Mouse (Mus musculus): Measurements from ENCODE around the gene Wdr83os. TPM values are rescaled to one million over a fixed set of nuclear protein-coding genes. Genes with fewer than 3 reads are reported as not detected.

Wdr83os gene
- polyA plus RNA-seq, 2 experiments, result 87.2 to 139 TPM

- Histone ChIP-seq H3K4me3 (replicated peaks; ENCODE audit: low read length) (no peak overlapping the region), H3K4me2 (replicated peaks; ENCODE audit: low read depth, low read length, severe bottlenecking) (no peak overlapping the region), H3K27me3 (ENCODE audit: control insufficient read depth, insufficient read depth, low read length) (no peaks in the 10 kb centered on the region), H3K36me3 (ENCODE audit: control insufficient read depth, insufficient read depth, low read length) (peaks cover 47% of the 10 kb centered on the region), H3K27ac (replicated peaks; ENCODE audit: low read depth, low read length) (no peak overlapping the region), H3K9ac (ENCODE audit: low read depth, low read length, severe bottlenecking) (no peak overlapping the region), H3K9me3 (ENCODE audit: control insufficient read depth, low read length) (no peaks in the 10 kb centered on the region), H3K4me1 (ENCODE audit: control insufficient read depth, insufficient read depth, low read length) (peaks cover 10% of the 10 kb centered on the region)
- no peak for TF ChIP-seq POLR2A (IDR thresholded peaks at IDR 0.05; ENCODE audit: borderline replicate concordance, extremely low read depth, insufficient read depth, insufficient read length)
- ATAC-seq (ENCODE audit: low FRiP score, low read depth) (no peak), DNase-seq (ENCODE audit: low spot score) (no peak)
- 92% methylated on average over 15 of the region's 15 CpGs for WGBS
Observed at GRCm38 (mm10) chr8:85073041-85073612, 7.4 kb upstream of the Wdr83os start.

- Histone ChIP-seq H3K27me3 (ENCODE audit: control insufficient read depth, insufficient read depth, low read length) (no peaks in the 10 kb centered on the region), H3K4me3 (replicated peaks; ENCODE audit: low read length) (no peak overlapping the region), H3K4me1 (ENCODE audit: control insufficient read depth, insufficient read depth, low read length) (peaks cover 10% of the 10 kb centered on the region), H3K4me2 (replicated peaks; ENCODE audit: low read depth, low read length, severe bottlenecking) (no peak overlapping the region), H3K27ac (replicated peaks; ENCODE audit: low read depth, low read length) (no peak overlapping the region), H3K9me3 (ENCODE audit: control insufficient read depth, low read length) (no peaks in the 10 kb centered on the region), H3K9ac (ENCODE audit: low read depth, low read length, severe bottlenecking) (no peak overlapping the region), H3K36me3 (ENCODE audit: control insufficient read depth, insufficient read depth, low read length) (peaks cover 48% of the 10 kb centered on the region)
- no peak for ATAC-seq (ENCODE audit: low FRiP score, low read depth)
- DNase-seq (ENCODE audit: low spot score), result no peak
- WGBS, result 84% methylated on average over 10 of the region's 10 CpGs
- no peak for TF ChIP-seq POLR2A (IDR thresholded peaks at IDR 0.05; ENCODE audit: borderline replicate concordance, extremely low read depth, insufficient read depth, insufficient read length)
Observed at GRCm38 (mm10) chr8:85074167-85074566, 6.4 kb upstream of the Wdr83os start.

GRCm38 (mm10) chr8:85074617-85075016, 5.9 kb upstream of the Wdr83os start:
- no peak for TF ChIP-seq POLR2A (IDR thresholded peaks at IDR 0.05; ENCODE audit: borderline replicate concordance, extremely low read depth, insufficient read depth, insufficient read length)
- ATAC-seq (ENCODE audit: low FRiP score, low read depth) (no peak), DNase-seq (ENCODE audit: low spot score) (no peak)
- Histone ChIP-seq H3K27ac (replicated peaks; ENCODE audit: low read depth, low read length) (no peak overlapping the region), H3K4me3 (replicated peaks; ENCODE audit: low read length) (no peak overlapping the region), H3K36me3 (ENCODE audit: control insufficient read depth, insufficient read depth, low read length) (peaks cover 48% of the 10 kb centered on the region), H3K9me3 (ENCODE audit: control insufficient read depth, low read length) (no peaks in the 10 kb centered on the region), H3K27me3 (ENCODE audit: control insufficient read depth, insufficient read depth, low read length) (no peaks in the 10 kb centered on the region), H3K4me2 (replicated peaks; ENCODE audit: low read depth, low read length, severe bottlenecking) (no peak overlapping the region), H3K9ac (ENCODE audit: low read depth, low read length, severe bottlenecking) (no peak overlapping the region), H3K4me1 (ENCODE audit: control insufficient read depth, insufficient read depth, low read length) (peaks cover 11% of the 10 kb centered on the region)
- WGBS, result 90% methylated on average over 10 of the region's 10 CpGs

GRCm38 (mm10) chr8:85076001-85076400, 4.5 kb upstream of the Wdr83os start:
- no peak overlapping the region for H3K4me3 ChIP-seq (replicated peaks; ENCODE audit: low read length)
- H3K4me2 ChIP-seq (replicated peaks; ENCODE audit: low read depth, low read length, severe bottlenecking), result no peak overlapping the region
- peaks cover 48% of the 10 kb centered on the region for H3K36me3 ChIP-seq (ENCODE audit: control insufficient read depth, insufficient read depth, low read length)
- no peak overlapping the region for H3K9ac ChIP-seq (ENCODE audit: low read depth, low read length, severe bottlenecking)
- H3K9me3 ChIP-seq (ENCODE audit: control insufficient read depth, low read length), result no peaks in the 10 kb centered on the region
- no peaks in the 10 kb centered on the region for H3K27me3 ChIP-seq (ENCODE audit: control insufficient read depth, insufficient read depth, low read length)
- TF ChIP-seq POLR2A (IDR thresholded peaks at IDR 0.05; ENCODE audit: borderline replicate concordance, extremely low read depth, insufficient read depth, insufficient read length), result no peak
- DNase-seq (ENCODE audit: low spot score) (no peak), ATAC-seq (ENCODE audit: low FRiP score, low read depth) (no peak)
- WGBS, result 71% methylated on average over 9 of the region's 9 CpGs
- H3K27ac ChIP-seq (replicated peaks; ENCODE audit: low read depth, low read length), result no peak overlapping the region
- H3K4me1 ChIP-seq (ENCODE audit: control insufficient read depth, insufficient read depth, low read length), result peaks cover 13% of the 10 kb centered on the region

- no peak for TF ChIP-seq POLR2A (IDR thresholded peaks at IDR 0.05; ENCODE audit: borderline replicate concordance, extremely low read depth, insufficient read depth, insufficient read length)
- Histone ChIP-seq H3K9me3 (ENCODE audit: control insufficient read depth, low read length) (no peaks in the 10 kb centered on the region), H3K4me1 (ENCODE audit: control insufficient read depth, insufficient read depth, low read length) (peaks cover 10% of the 10 kb centered on the region), H3K27ac (replicated peaks; ENCODE audit: low read depth, low read length) (no peak overlapping the region), H3K4me3 (replicated peaks; ENCODE audit: low read length) (no peak overlapping the region), H3K27me3 (ENCODE audit: control insufficient read depth, insufficient read depth, low read length) (no peaks in the 10 kb centered on the region), H3K36me3 (ENCODE audit: control insufficient read depth, insufficient read depth, low read length) (peaks cover 48% of the 10 kb centered on the region), H3K9ac (ENCODE audit: low read depth, low read length, severe bottlenecking) (no peak overlapping the region), H3K4me2 (replicated peaks; ENCODE audit: low read depth, low read length, severe bottlenecking) (no peak overlapping the region)
- DNase-seq (ENCODE audit: low spot score) (peak; percentile 94), ATAC-seq (ENCODE audit: low FRiP score, low read depth) (peak; percentile 47; the same call in 1 of the 2 replicates)
- 0% methylated on average over 2 of the region's 2 CpGs for WGBS
Observed at GRCm38 (mm10) chr8:85076993-85077392, 3.5 kb upstream of the Wdr83os start.

- peaks cover 16% of the 10 kb centered on the region for H3K4me1 ChIP-seq (ENCODE audit: control insufficient read depth, insufficient read depth, low read length)
- TF ChIP-seq POLR2A (IDR thresholded peaks at IDR 0.05; ENCODE audit: borderline replicate concordance, extremely low read depth, insufficient read depth, insufficient read length), result no peak
- no peak for ATAC-seq (ENCODE audit: low FRiP score, low read depth)
- peak overlapping the region; percentile 71 for H3K9ac ChIP-seq (ENCODE audit: low read depth, low read length, severe bottlenecking)
- peak overlapping the region; percentile 63 for H3K4me3 ChIP-seq (replicated peaks; ENCODE audit: low read length)
- WGBS, result under 1% methylated on average over 24 of the region's 25 CpGs
- H3K4me2 ChIP-seq (replicated peaks; ENCODE audit: low read depth, low read length, severe bottlenecking), result peak overlapping the region; percentile 92
- no peak overlapping the region; the same call in 1 of the 2 replicates for H3K27ac ChIP-seq (replicated peaks; ENCODE audit: low read depth, low read length)
- H3K9me3 ChIP-seq (ENCODE audit: control insufficient read depth, low read length), result no peaks in the 10 kb centered on the region
- H3K27me3 ChIP-seq (ENCODE audit: control insufficient read depth, insufficient read depth, low read length), result no peaks in the 10 kb centered on the region
- peaks cover 27% of the 10 kb centered on the region for H3K36me3 ChIP-seq (ENCODE audit: control insufficient read depth, insufficient read depth, low read length)
- no peak for DNase-seq (ENCODE audit: low spot score)
Observed at GRCm38 (mm10) chr8:85080214-85080531, 367 bp upstream of the Wdr83os start.
